Mouse (Mus musculus): ENCODE results near the gene Pef1. TPM values are rescaled to one million over a fixed set of nuclear protein-coding genes. Genes with fewer than 3 reads are reported as not detected.

The Pef1 gene
- polyA plus RNA-seq, 1 experiment from 2014 or later, result 54.3 TPM

GRCm38 (mm10) chr4:130138441-130139213 is 36.3 kb downstream of the Pef1 start:
- Histone ChIP-seq H3K36me3 (no peaks in the 10 kb centered on the region), H3K27me3 (replicated peaks) (peaks cover 92% of the 10 kb centered on the region), H3K9me3 (replicated peaks) (no peaks in the 10 kb centered on the region), H3K4me3 (peak overlapping the region; percentile 45), H3K27ac (ENCODE audit: poor library complexity, severe bottlenecking) (no peak overlapping the region), H3K9ac (peak overlapping the region; percentile 68), H3K4me2 (peak overlapping the region; percentile 72), H3K4me1 (replicated peaks) (peaks cover 29% of the 10 kb centered on the region)
- peak; percentile 58 for ATAC-seq (ENCODE audit: insufficient number of reproducible peaks, low FRiP score)
- WGBS, result under 1% methylated on average over 49 of the region's 57 CpGs

GRCm38 (mm10) chr4:130139214-130139492 is 36.8 kb downstream of the Pef1 start, which contains the start of gene Hcrtr1:
Gene Hcrtr1, minus strand, starts transcription at chr4:130139359.
- ATAC-seq (ENCODE audit: insufficient number of reproducible peaks, low FRiP score), result no peak
- no peak within 1 kb of the TSS for H3K27ac ChIP-seq (ENCODE audit: poor library complexity, severe bottlenecking)
- H3K27me3 ChIP-seq (replicated peaks), result peaks cover 92% of the 10 kb centered on the region
- 3% methylated on average over 14 of the region's 15 CpGs for WGBS
- H3K36me3 ChIP-seq, result no peaks in the 10 kb centered on the region
- peak within 1 kb of the TSS; percentile 72 for H3K4me2 ChIP-seq
- H3K9me3 ChIP-seq (replicated peaks), result no peaks in the 10 kb centered on the region
- H3K9ac ChIP-seq, result peak within 1 kb of the TSS; percentile 68
- peaks cover 27% of the 10 kb centered on the region for H3K4me1 ChIP-seq (replicated peaks)
- H3K4me3 ChIP-seq, result peak within 1 kb of the TSS; percentile 45

- WGBS, result 50% methylated on average over 9 of the region's 9 CpGs
- Histone ChIP-seq H3K9ac (no peak overlapping the region), H3K36me3 (no peaks in the 10 kb centered on the region), H3K27ac (ENCODE audit: poor library complexity, severe bottlenecking) (no peak overlapping the region), H3K27me3 (replicated peaks) (peaks cover 86% of the 10 kb centered on the region), H3K4me1 (replicated peaks) (peaks cover 27% of the 10 kb centered on the region), H3K9me3 (replicated peaks) (0 out of 2 replicates have a peak, but pooled peaks cover 5% of the 10 kb centered on the region), H3K4me2 (no peak overlapping the region), H3K4me3 (no peak overlapping the region)
- ATAC-seq (ENCODE audit: insufficient number of reproducible peaks, low FRiP score), result no peak
Observed at GRCm38 (mm10) chr4:130140992-130141402, 38.6 kb downstream of the Pef1 start.

- ATAC-seq (ENCODE audit: insufficient number of reproducible peaks, low FRiP score), result no peak
- Histone ChIP-seq H3K36me3 (no peaks in the 10 kb centered on the region), H3K27me3 (replicated peaks) (peaks cover 87% of the 10 kb centered on the region), H3K4me3 (no peak overlapping the region), H3K4me2 (no peak overlapping the region), H3K27ac (ENCODE audit: poor library complexity, severe bottlenecking) (no peak overlapping the region), H3K9me3 (replicated peaks) (0 out of 2 replicates have a peak, but pooled peaks cover 6% of the 10 kb centered on the region), H3K9ac (no peak overlapping the region), H3K4me1 (replicated peaks) (peaks cover 27% of the 10 kb centered on the region)
- 61% methylated on average over 3 of the region's 3 CpGs for WGBS
Observed at GRCm38 (mm10) chr4:130141786-130142185, 39.4 kb downstream of the Pef1 start.

GRCm38 (mm10) chr4:130148405-130148804 is 46.0 kb downstream of the Pef1 start:
- H3K27ac ChIP-seq (ENCODE audit: poor library complexity, severe bottlenecking), result no peak overlapping the region
- H3K4me2 ChIP-seq, result no peak overlapping the region
- H3K4me1 ChIP-seq (replicated peaks), result no peaks in the 10 kb centered on the region
- H3K36me3 ChIP-seq, result no peaks in the 10 kb centered on the region
- H3K4me3 ChIP-seq, result no peak overlapping the region
- no peak overlapping the region for H3K9ac ChIP-seq
- WGBS, result 73% methylated on average over 10 of the region's 10 CpGs
- peaks cover 67% of the 10 kb centered on the region for H3K27me3 ChIP-seq (replicated peaks)
- 0 out of 2 replicates have a peak, but pooled peaks cover 6% of the 10 kb centered on the region for H3K9me3 ChIP-seq (replicated peaks)
- no peak for ATAC-seq (ENCODE audit: insufficient number of reproducible peaks, low FRiP score)

GRCm38 (mm10) chr4:130154250-130154649 is 51.9 kb downstream of the Pef1 start:
- Histone ChIP-seq H3K9me3 (replicated peaks) (0 out of 2 replicates have a peak, but pooled peaks cover 2% of the 10 kb centered on the region), H3K4me3 (no peak overlapping the region), H3K27me3 (replicated peaks) (peaks cover 36% of the 10 kb centered on the region), H3K9ac (no peak overlapping the region), H3K4me2 (no peak overlapping the region), H3K4me1 (replicated peaks) (no peaks in the 10 kb centered on the region), H3K27ac (ENCODE audit: poor library complexity, severe bottlenecking) (no peak overlapping the region), H3K36me3 (no peaks in the 10 kb centered on the region)
- ATAC-seq (ENCODE audit: insufficient number of reproducible peaks, low FRiP score), result no peak
- 78% methylated on average over 3 of the region's 3 CpGs for WGBS

- 67% methylated on average over 12 of the region's 12 CpGs for WGBS
- Histone ChIP-seq H3K36me3 (no peaks in the 10 kb centered on the region), H3K9me3 (replicated peaks) (0 out of 2 replicates have a peak, but pooled peaks cover 2% of the 10 kb centered on the region), H3K4me1 (replicated peaks) (peaks cover 12% of the 10 kb centered on the region), H3K9ac (no peak overlapping the region), H3K4me2 (no peak overlapping the region), H3K27me3 (replicated peaks) (peaks cover 24% of the 10 kb centered on the region), H3K4me3 (no peak overlapping the region), H3K27ac (ENCODE audit: poor library complexity, severe bottlenecking) (no peak overlapping the region)
- ATAC-seq (ENCODE audit: insufficient number of reproducible peaks, low FRiP score), result no peak
Observed at GRCm38 (mm10) chr4:130156812-130157371, 54.5 kb downstream of the Pef1 start.

- Histone ChIP-seq H3K4me3 (no peak overlapping the region), H3K27ac (ENCODE audit: poor library complexity, severe bottlenecking) (0 out of 2 replicates have a peak overlapping the region, but pooled peaks have one; percentile 18), H3K9ac (no peak overlapping the region), H3K4me2 (no peak overlapping the region), H3K9me3 (replicated peaks) (no peaks in the 10 kb centered on the region), H3K27me3 (replicated peaks) (no peaks in the 10 kb centered on the region), H3K36me3 (no peaks in the 10 kb centered on the region; the same call in 1 of the 2 replicates), H3K4me1 (replicated peaks) (peaks cover 47% of the 10 kb centered on the region)
- no peak for ATAC-seq (ENCODE audit: insufficient number of reproducible peaks, low FRiP score)
- 25% methylated on average over 4 of the region's 4 CpGs for WGBS
Observed at GRCm38 (mm10) chr4:130161349-130161748, 59.0 kb downstream of the Pef1 start.

- Histone ChIP-seq H3K27ac (ENCODE audit: poor library complexity, severe bottlenecking) (peak overlapping the region; percentile 38), H3K4me3 (peak overlapping the region; percentile 30), H3K4me1 (replicated peaks) (peaks cover 68% of the 10 kb centered on the region), H3K4me2 (peak overlapping the region; percentile 60), H3K36me3 (no peaks in the 10 kb centered on the region; the same call in 1 of the 2 replicates), H3K9me3 (replicated peaks) (no peaks in the 10 kb centered on the region), H3K27me3 (replicated peaks) (no peaks in the 10 kb centered on the region), H3K9ac (peak overlapping the region; percentile 63)
- ATAC-seq (ENCODE audit: insufficient number of reproducible peaks, low FRiP score), result peak; percentile 52; the same call in 1 of the 2 replicates
- WGBS, result 4% methylated on average over 20 of the region's 20 CpGs
Observed at GRCm38 (mm10) chr4:130163391-130163861, 61.1 kb downstream of the Pef1 start.

- 0 out of 2 replicates have a peak overlapping the region, but pooled peaks have one; percentile 60 for H3K4me2 ChIP-seq
- no peak for ATAC-seq (ENCODE audit: insufficient number of reproducible peaks, low FRiP score)
- no peaks in the 10 kb centered on the region for H3K9me3 ChIP-seq (replicated peaks)
- H3K27me3 ChIP-seq (replicated peaks), result no peaks in the 10 kb centered on the region
- peak overlapping the region; percentile 38 for H3K27ac ChIP-seq (ENCODE audit: poor library complexity, severe bottlenecking)
- peak overlapping the region; percentile 63; the same call in 1 of the 2 replicates for H3K9ac ChIP-seq
- H3K36me3 ChIP-seq, result no peaks in the 10 kb centered on the region; the same call in 1 of the 2 replicates
- no peak overlapping the region for H3K4me3 ChIP-seq
- 69% methylated on average over 6 of the region's 6 CpGs for WGBS
- peaks cover 75% of the 10 kb centered on the region for H3K4me1 ChIP-seq (replicated peaks)
Observed at GRCm38 (mm10) chr4:130164121-130164520, 61.8 kb downstream of the Pef1 start.

- H3K4me2 ChIP-seq, result no peak overlapping the region
- no peaks in the 10 kb centered on the region for H3K27me3 ChIP-seq (replicated peaks)
- ATAC-seq (ENCODE audit: insufficient number of reproducible peaks, low FRiP score), result no peak
- peaks cover 87% of the 10 kb centered on the region for H3K4me1 ChIP-seq (replicated peaks)
- H3K27ac ChIP-seq (ENCODE audit: poor library complexity, severe bottlenecking), result no peak overlapping the region
- WGBS, result 79% methylated on average over 18 of the region's 18 CpGs
- no peak overlapping the region for H3K9ac ChIP-seq
- H3K36me3 ChIP-seq, result peaks cover 5% of the 10 kb centered on the region; the same call in 1 of the 2 replicates
- no peaks in the 10 kb centered on the region for H3K9me3 ChIP-seq (replicated peaks)
- H3K4me3 ChIP-seq, result no peak overlapping the region
Observed at GRCm38 (mm10) chr4:130166061-130166460, 63.7 kb downstream of the Pef1 start.
